Mouse (Mus musculus) kidney, adult 2 months (tissue): Measurements from ENCODE around the gene Ube2q2.

Experiments
- CTCF ChIP-seq: fragments of 200-500 bp; conservative IDR thresholded peaks from 2 replicates; pipeline ENCODE4 v1.5.1; 2011; ENCODE audit warnings: low read depth, mild to moderate bottlenecking, control low read depth, low read length, moderate library complexity, mixed read lengths; ENCODE audit not compliant: insufficient read depth, insufficient read length
- POLR2A ChIP-seq: fragments of 200-500 bp; IDR thresholded peaks from one replicate; pipeline ENCODE4 v1.6.1; 2011; ENCODE audit warnings: low read depth, low read length, control low read depth

DNA sequence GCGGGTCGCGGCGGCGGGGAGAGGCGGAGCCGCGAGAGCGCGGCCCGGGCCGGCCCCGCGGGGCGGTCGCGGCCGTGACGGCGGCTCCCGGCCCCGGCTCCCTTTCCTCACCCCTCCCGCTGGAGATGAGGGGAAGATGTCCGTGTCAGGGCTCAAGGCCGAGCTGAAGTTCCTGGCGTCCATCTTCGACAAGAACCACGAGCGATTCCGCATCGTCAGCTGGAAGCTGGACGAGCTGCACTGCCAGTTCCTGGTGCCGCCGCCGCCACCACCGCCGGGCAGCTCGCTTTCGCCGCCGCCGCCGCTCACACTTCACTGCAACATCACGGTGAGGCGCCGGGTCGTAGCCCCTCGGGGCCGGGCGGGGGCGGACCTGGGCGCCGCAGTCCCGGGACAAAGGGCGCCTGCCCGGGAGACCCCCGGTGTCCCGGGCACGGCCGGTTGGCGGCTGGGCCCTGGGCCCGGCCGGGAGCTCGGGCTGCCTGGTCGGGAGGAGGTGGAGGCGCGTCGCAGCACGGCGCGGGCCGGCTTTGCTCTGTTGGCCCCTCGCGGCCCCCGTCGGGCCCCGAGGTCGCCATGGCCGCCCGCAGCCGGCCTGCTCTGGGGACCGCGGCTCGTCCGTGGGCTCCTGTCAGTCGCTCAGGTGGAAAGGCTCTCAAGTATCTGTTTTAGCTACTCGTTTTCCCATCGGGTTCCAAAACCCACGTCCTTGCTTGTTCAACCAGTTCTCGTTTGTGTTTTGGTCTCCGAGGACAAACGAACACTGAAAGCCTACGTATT is 1.0 kb downstream of the Ube2q2 start:
- no peak for TF ChIP-seq CTCF
- no peak for TF ChIP-seq POLR2A
